Mouse (Mus musculus) cerebellum, adult 18-20 months (tissue): Measurements from ENCODE around the gene Rin2.
A peak's percentile ranks its signal among the peaks of the same experiment; 100 is the strongest.

Source experiments
- DNase-seq, 2 experiments: peaks; one replicate each; pipeline ENCODE4 v3.0.0; 2021

Rin2 gene

DNA sequence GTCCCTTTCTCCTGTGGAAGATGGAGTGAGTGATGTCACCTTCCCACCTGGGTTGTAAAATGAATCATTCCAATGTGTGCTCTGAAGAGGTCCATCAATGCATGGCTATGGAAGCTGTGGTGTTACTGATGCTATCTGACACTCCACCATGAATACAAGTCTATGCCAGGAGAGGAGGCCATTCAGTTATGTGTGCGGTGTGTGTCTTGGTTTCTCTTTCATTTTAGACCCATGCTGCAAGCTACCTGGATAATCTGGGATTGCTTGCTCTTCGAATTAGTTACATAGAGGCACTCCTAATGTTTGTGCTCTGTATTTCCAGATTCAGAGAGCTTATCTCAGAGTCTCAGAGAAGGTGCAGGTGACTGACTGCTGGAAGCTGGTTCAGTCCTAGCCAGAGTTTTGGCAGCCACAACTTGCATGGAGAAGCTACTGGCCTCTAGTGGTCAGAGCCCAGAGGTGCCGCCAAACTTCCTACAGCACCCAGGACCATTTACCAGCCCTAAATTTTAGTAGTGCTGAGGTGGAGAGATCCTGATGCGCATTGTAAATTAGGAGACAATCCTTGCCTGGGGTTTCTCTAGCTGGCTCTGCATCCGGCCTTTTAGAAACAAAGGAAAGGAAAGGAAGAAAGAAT, 119.4 kb downstream of the Rin2 start:
- peak; percentile 48 to 50 for DNase-seq

DNA sequence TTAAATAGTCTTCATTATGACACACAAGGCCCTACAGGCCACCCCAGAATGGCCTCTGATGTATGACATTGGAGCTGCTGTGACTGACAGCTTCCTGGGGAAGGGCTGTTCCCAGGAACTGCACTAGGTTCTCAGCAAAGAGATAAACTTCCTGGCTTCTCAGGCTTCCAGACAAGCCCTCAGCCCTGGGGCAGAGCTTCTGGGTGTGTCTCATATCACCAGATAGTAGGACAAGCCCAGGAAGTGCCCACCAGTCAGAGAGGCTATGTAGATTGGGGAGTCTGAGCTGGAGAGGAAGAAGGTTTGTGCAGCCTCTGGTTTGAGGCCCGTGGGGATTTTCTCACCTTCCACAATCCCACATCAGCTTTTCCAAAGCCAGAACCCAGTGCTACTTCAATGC, 122.8 kb downstream of the Rin2 start:
- DNase-seq: no peak

DNA sequence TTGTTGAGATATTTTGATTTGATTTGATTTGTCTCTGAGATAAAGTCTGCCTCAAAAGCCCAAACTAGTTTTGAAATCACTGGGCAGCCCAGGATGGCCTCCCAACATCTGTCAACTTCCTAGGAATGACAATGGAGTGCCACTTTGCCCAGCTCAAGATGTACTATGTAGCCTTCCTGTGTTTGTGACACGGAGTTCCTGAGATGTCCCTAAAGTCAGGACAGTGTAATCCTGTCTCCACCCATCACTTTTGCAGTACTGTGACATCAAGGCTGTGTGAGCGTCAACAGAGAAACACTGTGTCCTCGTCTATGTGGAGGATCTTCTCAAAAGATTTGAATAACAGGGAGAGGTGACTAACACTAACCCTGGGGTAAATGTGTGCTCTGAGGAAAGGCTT, 123.9 kb downstream of the Rin2 start:
- DNase-seq: no peak

DNA sequence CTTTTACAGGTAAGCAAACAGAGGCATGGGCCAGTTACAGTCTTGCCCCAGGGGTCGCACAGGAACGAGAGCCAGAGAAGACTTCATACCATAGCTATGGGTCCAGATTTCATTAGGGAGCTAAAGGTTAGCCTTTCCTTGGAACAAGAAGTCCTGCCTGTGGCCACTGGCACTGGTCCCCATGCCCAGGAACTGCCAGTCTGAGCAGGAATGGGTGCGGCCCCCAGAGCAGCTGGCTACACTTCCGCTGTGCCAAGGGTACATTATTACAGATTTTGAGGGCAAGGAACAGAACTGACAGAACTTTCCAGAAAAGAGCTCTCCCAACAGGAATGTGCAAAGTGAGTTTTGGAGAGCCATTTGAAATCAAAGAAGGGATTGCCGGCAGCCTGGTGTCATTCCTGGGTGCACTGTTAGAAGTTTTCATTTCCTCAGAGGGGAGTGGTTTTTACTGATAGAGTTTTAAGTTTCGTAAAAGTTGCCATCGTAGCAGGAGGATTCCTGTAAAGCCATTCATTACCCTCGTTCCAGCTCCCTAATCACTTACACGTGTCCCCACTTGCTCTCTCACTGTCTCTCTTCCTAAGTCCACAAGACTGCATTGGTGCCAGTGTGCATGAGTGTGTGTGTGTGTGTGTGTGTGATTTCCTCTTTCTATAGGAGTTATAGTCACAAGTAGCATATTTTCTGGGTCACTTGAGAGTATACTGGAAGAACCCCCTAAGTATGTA, 126.5 kb downstream of the Rin2 start:
- no peak for DNase-seq

DNA sequence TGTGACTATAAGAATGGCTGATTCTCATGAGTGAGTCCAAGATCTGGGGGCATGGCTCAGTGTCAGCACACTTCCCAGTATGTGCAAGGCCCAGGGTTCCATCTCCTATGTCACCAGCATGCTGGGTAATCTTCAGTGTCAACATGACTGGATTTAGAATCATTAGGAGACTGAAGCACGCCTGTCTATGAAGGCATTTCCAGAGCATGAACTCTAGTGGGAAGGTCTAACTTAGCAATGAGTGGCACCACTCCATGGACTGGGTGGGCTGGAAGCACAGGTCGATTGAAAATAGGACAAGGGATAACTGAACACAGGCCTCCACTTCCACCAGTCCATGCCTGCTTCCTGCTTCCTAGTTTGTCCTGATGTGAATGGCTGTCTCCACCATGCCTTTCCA, 127.6 kb downstream of the Rin2 start:
- no peak for DNase-seq

DNA sequence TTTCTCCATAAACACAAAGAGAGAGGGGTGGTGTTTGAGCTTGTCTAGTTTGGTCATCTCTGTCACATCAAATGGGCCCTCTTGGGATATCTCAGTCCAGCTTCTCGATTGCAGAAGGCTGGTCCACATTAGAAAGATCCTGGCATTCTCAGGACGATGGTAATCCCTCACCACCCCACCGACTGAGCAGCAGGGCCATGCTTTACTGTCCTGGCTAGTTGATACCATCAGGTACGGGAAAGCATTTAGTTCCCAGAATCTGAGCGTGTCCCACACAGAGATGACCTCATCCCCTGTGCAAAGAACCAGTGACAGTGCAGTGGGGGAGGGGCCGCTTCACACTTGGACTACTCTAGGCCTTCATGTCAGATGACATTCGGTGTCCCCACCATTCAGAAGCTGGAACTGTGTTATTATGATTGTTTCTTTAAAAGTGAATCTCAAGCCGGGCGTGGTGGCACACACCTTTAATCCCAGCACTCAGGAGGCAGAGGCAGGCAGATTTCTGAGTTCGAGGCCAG, 128.9 kb downstream of the Rin2 start:
- DNase-seq: no peak

DNA sequence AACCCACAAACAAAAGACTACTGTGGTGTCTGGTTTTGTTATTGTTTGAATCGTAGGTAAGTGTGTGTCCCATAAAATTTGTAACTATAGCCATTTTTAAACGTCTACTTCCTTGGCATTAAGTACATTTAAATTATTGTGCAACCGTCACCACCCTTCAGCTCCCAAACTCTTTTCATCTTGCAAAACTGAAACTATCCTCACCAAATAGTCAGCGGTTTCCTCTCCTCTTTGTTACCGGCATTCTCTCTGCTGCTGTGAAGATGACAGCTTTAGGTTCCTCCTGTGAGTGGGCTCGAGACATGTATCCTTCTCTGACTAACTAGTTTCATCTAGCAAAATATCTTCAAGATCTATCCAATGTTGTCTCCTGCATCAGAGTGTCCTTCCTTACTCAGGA, 129.5 kb downstream of the Rin2 start:
- DNase-seq: no peak

DNA sequence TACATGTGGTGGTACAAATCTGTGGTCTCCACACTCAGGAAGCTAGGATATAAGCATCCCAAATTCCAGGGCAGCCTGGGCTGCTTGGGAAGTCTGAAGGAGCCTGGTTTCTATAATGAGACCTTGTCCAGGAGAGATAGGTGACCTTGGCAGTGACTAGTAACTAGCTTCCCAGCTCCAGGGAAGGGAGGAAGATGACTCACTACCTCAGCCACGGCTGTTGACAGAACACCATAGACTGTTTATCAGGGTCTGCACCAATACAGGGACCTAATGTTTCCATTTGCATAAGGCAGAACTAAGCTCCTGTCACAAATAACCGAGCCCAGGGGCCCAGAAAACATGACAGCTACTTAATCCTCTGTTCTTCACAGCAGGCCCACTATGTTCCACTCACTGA, 132.3 kb downstream of the Rin2 start:
- no peak for DNase-seq

DNA sequence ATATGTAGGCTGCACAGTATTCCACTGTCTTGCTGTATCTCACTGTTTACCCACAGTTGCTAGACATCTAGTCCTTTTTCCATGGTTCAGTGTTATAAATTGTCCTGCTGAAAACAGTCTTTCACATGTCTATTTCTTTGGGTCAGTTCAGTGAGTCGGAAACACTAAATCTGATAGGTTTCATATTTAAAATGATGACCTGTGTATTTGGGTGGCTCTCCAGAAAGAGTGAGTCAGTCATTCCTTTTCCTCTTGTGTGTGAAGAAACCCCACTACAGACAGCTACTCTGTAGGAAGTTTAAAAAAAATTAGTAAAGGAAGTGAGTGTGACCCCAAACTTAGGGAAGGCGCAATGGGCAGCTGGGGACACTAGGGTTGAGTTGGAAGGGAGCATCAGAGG, 133.2 kb downstream of the Rin2 start:
- DNase-seq: no peak

DNA sequence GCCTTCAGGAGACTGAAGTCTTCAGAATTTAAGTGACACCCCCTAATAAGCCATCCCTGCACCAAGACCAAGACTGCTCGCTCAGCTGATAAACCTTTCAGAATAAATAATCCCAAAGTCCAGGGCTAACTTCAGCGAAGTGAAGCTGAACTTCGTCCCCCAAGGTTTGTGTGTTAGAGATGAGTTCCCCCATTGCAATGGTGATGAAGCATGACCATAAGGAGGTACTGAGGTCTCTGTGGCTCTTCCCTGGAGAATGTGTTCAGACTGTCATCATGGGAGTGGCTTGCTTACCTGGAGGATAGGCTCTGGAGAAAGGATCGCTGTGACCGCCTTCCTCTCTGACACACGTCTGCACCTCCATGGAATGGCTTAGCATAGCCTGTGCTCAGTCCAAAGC, 133.7 kb downstream of the Rin2 start:
- DNase-seq: no peak

DNA sequence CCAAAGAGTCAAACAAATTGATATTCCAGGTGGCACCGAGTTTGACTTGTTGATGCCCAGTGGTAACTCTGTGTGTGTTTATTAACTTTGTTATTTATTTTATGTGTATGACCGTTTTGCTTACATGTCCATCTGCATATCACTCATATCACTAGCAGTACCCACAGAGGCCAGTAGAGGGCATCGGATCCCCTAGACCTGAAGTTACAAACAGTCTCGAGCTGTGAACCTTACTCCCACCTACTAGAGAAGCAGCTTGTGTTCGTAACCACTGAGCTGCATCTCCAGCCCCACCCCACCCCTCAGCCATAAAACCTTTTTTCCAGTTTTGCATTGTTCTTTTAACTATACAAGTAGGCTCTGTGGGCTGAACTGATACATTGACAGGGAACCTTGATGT, 135.7 kb downstream of the Rin2 start:
- no peak for DNase-seq

DNA sequence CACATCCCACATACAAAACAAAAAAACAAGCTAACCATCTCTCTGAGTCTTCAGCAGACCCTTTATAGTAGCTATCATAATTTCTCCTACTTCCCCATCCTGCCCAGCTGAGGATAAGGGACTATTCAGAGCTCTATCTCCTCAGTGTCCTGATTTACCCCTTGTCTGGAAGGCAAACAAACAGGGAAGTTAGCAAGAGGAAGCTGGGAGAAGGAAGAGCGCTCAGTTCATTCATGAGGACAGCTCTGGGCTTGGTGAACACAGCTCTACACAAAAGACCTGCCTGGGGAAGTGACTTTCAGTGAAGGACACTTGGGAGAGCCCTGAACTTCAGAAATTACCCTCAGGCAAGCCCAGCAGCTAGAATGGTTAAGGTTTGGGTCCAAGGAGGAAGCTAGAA, 137.8 kb downstream of the Rin2 start:
- no peak for DNase-seq

DNA sequence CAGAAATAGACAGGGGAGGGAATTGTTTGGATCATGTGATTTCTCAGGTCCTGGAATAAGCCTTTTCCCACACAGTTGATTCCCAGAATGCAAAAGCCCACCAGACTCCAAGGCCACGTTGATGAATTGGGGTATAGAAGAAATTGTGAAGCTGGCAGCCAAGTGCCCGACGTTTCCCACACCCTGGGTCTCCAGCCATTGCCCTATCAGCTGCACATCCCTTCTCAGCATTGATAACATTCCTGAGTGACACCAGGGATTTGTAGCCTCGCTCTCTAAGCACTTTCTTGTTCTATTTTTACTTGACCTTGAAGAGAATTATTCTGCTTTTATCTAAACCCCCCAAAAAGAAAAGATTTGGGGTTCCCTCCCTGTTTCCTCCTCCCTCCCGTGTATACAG, 142.2 kb downstream of the Rin2 start:
- no peak for DNase-seq

DNA sequence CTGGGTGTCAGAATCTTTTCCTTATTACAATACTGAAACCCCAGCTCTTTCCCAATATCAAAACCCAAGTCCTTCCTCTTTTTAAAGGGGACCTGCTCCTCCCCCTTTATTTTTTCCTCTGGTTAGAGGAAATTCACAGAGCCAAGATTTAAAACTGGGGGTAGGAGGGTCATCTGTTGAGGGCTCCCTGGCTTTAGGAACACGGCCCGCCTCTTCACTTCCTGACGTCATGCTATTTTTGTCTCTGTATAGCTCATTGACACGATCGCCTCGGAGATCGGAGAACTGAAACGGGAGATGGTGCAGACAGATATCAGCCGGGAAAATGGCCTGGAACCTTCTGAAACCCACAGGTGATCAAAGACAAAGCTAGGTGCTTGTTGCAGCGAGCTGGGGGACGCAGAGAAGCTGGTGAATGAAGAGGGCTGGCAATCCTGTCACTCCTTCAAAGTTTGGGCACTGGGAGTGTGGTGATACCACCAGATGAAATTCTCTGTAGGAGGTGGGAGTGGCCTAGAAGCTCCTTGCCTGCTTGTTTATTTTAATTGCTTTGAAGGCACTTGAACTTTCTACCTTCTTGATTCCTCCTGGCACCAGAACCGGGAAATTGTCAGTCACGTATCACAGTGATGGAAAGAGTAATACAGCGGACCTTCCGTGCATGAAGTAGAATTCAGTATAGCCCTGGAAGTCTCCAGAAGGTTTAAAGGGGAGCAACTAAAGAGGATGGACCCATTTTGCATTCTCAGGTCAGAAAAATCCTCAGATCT, 147.2 kb downstream of the Rin2 start:
- no peak for DNase-seq

DNA sequence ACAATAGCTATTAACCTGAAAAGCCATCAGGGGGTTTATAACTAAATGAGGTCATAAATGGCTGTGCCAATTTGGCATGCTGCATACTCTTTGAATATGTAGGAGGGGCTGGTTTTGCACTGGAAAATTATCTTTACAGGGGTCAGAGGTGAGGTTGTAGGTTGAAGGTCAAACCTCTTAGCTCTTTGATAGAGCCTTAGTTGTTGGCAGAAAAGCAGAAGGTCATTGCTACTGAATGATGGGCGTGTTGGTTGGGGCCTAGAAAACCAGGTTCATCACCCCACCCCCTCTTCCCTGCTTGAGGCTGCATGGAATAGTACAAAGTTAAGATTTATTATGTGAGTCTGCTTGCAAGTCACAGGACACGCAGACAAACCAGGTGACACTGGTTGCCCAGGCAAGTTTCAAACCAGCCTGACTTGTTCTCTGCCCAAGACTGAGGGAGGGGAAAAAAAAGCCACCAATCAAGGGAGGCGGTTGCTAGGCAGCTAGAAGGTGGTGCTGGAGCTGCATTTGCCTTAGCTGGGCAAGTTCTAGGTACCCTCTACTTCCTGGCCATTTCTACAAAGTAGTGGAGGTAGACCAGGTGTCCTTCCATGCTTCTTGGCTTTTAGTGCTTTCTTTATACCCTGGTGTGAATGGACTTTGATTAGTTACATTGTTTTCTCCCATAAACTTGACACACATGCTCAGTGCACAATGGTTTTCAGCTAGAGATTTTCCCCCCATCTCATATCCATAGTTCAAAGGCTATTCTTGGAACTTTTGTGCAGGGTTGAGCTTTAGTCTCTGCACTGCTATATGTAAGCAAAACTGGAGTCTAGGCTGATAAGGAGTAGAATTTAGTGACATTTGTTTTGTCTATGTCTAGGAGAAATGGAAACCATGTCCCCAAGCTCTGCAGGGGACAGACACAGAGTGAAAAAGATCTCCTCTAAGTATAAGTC, 148.0 kb downstream of the Rin2 start:
- DNase-seq: no peak

DNA sequence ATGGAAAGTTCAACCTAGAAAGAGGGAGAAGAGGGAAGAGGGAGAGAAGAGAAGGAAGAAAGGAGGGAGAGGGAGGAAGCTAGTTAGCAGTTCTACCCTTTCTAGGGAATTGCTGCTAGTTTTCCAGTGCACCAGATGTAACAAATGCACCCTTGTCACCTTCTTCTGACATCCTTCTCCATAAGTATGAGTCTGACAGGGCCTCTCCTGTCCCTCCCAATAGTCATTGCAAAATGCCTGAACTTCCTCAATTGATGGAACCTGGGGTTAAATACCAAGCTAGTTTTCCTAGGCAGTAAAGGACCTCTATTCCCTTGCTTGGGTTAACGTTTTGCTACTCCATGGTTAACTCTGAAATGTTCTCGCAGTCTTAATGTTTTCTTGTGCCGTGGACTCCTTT, 149.7 kb downstream of the Rin2 start:
- DNase-seq: no peak

DNA sequence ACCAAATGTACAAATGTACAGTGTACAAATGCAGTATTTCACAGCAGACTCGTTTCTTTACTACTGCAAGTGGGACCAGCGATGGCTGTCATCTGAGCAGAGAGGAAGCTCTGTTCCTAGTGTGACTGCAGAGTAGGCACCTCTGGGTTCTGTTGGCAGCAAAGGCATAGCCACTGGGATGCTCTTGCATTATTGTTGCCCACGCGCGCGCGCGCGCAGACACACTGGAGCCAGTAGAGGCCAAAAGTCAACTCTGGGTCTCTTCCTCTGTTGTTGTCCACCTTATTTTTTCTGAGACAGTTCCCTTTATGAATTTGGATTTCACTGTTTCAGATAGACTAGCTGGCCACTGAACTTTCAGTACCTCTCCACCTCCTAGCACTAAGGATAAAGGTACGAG, 150.2 kb downstream of the Rin2 start:
- no peak for DNase-seq

DNA sequence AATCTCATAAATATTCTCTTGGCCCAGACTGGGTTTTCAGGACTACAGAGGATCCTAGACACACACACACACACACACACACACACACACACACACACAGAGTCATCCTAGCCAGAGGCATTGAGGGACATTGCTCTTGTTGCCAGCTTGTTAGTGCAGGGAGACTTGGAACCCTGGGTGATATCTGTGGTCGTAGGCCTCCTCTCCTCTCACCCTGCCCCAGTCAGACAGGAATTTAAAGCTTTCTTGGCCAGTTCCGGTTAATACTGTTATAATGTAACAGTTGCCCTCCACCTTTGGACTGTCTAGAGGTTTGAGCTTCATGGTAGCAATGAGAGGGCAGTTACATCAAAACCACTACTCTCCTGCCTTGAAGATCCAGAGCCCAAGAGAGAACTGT, 152.9 kb downstream of the Rin2 start:
- DNase-seq: no peak

DNA sequence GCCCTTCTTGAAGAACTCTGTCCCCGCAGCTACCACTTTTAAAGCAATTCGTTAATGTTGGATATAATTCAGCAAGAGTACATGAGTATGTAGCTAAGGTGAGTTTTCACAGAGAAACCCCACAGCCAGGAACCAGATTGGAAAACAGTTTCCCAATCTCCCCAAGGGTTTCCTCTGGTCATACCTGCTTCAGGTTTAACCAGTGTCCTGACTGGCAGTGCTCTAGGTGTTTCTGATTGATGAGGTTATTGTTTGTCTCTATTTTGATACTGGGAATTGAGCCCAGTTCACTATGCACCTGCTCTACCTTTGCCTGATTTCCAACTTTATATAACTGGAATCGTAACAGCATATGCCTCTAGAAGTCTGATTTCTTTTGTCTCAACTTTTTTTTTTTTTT, 153.6 kb downstream of the Rin2 start:
- no peak for DNase-seq

DNA sequence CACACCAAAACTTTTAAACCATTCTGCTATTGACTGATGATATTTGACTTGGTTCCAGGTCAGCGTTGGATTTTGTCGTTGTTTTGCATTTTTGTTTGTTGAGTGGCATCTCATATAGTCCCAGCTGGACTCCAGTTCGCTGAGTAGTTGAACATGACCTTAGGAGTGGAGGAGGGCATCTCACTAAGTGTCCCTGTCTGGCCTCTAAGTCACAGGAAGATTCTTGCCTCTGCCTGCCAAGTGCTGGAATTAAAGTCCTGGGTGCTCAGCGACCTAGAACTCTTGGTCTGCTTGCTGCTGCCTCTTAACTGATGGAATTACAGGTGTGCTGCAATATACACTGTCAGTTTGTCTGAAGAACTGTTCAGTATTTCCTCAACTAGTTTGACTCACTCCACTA, 154.2 kb downstream of the Rin2 start:
- DNase-seq: no peak

DNA sequence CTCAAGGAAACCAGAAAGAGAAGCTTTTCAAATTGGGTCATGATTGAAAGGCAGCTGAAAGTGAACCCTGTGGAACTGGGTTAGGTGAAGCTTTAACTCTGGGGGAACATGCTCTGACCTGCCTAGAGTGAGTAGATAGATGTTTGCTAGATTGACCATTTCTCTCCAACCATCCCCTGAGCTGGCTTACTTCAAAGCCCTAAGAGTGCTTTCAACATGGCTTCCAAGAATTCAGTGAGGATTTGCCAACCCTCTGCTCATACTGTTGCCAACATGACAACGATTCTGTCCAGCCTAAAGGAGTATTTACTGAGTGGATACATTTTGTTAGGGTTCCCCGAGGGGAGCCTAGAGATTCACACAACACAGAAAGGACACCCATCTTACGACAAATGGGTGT, 155.4 kb downstream of the Rin2 start:
- DNase-seq: no peak

DNA sequence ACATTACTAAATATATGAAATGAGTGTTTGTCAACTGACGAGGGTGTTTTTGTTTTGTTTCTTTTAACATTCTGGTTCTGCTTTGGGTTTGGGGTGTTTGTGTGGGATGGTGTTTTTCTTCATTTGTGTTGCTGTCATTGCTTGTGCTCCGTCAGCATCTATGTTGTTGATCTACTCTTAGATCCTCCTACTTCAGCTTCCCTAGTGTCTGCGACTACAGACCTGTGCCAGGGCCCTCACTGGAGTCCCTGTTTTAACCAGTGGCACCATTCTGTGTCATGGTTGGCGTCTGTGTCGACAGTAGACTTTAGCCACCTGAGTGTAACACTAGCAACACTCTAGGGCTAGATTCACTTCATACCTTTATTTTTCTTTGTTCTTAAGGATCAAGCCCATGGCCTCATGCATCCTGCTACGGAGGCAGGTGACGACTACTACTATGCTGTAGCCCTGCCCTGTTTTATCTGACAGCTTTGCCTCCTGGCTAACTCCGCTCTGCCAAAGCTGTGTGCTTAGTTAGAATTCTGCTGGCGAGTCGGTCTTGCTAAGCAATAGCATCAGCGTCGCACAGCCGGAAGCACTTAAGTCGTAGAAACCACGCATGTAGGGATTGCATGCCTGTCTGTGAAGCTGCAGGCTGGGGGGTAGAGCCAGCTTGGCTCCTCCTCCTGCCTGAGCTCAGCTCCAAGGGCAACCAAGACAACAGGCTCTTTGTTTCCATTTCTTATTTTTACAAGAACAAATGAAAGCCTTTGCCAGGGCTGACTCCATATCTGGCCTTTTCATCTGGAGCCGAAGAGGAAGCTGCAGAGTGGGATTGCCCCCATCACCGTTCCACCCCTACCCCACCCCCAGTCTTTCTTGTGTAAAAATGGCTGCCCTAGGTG, 157.2 kb downstream of the Rin2 start:
- DNase-seq: peak in 1 of 2 experiments; percentile 10
